Mouse (Mus musculus): Measurements from ENCODE around the gene Sesn1.

GRCm38 (mm10) chr10:41907950-41908349 is 98.2 kb downstream of the Sesn1 start:
- TF ChIP-seq GATA1 (IDR thresholded peaks at IDR 0.05; ENCODE audit: borderline replicate concordance, low read length) (no peak), FLI1 (IDR thresholded peaks at IDR 0.05; ENCODE audit: low read length) (no peak)
